Mouse (Mus musculus): ENCODE data around the gene Apbb1ip.
"Not testable (repeated sequence)": the region's sequence is repeated elsewhere in the genome, so short reads cannot be mapped to it uniquely, and the experiment has no call there.

Gene Apbb1ip

GRCm38 (mm10) chr2:22845514-22845913 lies 71.6 kb downstream of the Apbb1ip start:
- DNase-seq (ENCODE audit: extremely low spot score) = no peak

GRCm38 (mm10) chr2:22851900-22852299 lies 78.0 kb downstream of the Apbb1ip start:
- DNase-seq (ENCODE audit: extremely low spot score) = no peak

- DNase-seq (ENCODE audit: extremely low spot score) = no peak
Observed at GRCm38 (mm10) chr2:22857501-22857900, 83.6 kb downstream of the Apbb1ip start.

- no peak for DNase-seq (ENCODE audit: extremely low spot score)
Observed at GRCm38 (mm10) chr2:22862194-22862593, 88.3 kb downstream of the Apbb1ip start.

GRCm38 (mm10) chr2:22864394-22865037 lies 90.6 kb downstream of the Apbb1ip start:
- peak; percentile 61 for DNase-seq (ENCODE audit: extremely low spot score)

GRCm38 (mm10) chr2:22865818-22866217 lies 91.9 kb downstream of the Apbb1ip start:
- no peak for DNase-seq (ENCODE audit: extremely low spot score)

- no peak for DNase-seq (ENCODE audit: extremely low spot score)
Observed at GRCm38 (mm10) chr2:22866894-22867424, 93.1 kb downstream of the Apbb1ip start.

- no peak for DNase-seq (ENCODE audit: extremely low spot score)
Observed at GRCm38 (mm10) chr2:22873159-22873558, 99.3 kb downstream of the Apbb1ip start.

GRCm38 (mm10) chr2:22874628-22875027 lies 100.7 kb downstream of the Apbb1ip start:
- DNase-seq (ENCODE audit: extremely low spot score) = no peak

- DNase-seq (ENCODE audit: extremely low spot score) = no peak
Observed at GRCm38 (mm10) chr2:22876614-22877013, 102.7 kb downstream of the Apbb1ip start.

GRCm38 (mm10) chr2:22878781-22879180 lies 104.9 kb downstream of the Apbb1ip start:
- no peak for DNase-seq (ENCODE audit: extremely low spot score)

- not testable (repeated sequence) for DNase-seq (ENCODE audit: extremely low spot score)
Observed at GRCm38 (mm10) chr2:22880726-22881125, 106.8 kb downstream of the Apbb1ip start.

GRCm38 (mm10) chr2:22894932-22895281 lies 121.0 kb downstream of the Apbb1ip start:
- peak; percentile 2 for DNase-seq (ENCODE audit: extremely low spot score)

GRCm38 (mm10) chr2:22895282-22896273 lies 121.7 kb downstream of the Apbb1ip start, which contains the start of gene Pdss1:
TSS of gene Pdss1 (plus strand) at chr2:22895522.
- DNase-seq (ENCODE audit: extremely low spot score) = peak; percentile 89

- no peak for DNase-seq (ENCODE audit: extremely low spot score)
Observed at GRCm38 (mm10) chr2:22903947-22904346, 130.1 kb downstream of the Apbb1ip start.

GRCm38 (mm10) chr2:22914421-22914820 lies 140.5 kb downstream of the Apbb1ip start:
- no peak for DNase-seq (ENCODE audit: extremely low spot score)

- DNase-seq (ENCODE audit: extremely low spot score) = no peak
Observed at GRCm38 (mm10) chr2:22918651-22919050, 144.8 kb downstream of the Apbb1ip start.

All from embryo, embryonic 9.5 days (tissue).